ENCODE assay signal across 15 mouse cellular contexts in the genomic region with DNA sequence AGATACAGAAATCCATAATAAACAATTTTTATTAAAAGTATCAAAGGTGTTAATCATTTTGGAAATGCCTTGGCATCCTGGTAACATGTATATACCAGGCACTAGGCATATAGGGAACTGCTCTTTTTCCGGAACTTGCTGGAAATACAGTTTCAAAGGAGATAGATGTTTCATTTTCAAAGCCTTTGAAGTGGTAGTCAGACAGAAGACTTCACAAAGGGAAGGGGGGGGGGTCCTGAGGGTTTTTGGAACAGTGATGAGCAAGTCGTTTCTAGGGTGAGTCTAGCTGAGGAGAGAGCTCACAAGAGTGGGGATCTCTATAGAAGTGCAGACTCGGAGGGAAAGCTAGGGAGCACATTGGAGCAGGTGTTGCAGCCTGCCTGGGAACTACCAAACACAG.
"Had no signal": no experiment of that assay in that cellular context is flagged by ENCODE, and none has a peak within 500 bp of the region (broad histone marks: within the 10 kb centered on the region; RNA-seq: fewer than 3 reads in every experiment).

No protein-coding gene starts in this region.

- ATAC-seq: liver, postnatal 0 days; lung, postnatal 0 days; midbrain, embryonic 16.5 days had no signal

- H3K27me3 ChIP-seq: liver, embryonic 13.5 days; liver, embryonic 15.5 days; lung, embryonic 15.5 days; neural tube, embryonic 12.5 days had no signal

- H3K36me3 ChIP-seq: liver, embryonic 13.5 days; liver, embryonic 15.5 days; lung, embryonic 15.5 days; midbrain, embryonic 10.5 days; midbrain, embryonic 12.5 days; neural tube, embryonic 12.5 days had no signal

- H3K4me3 ChIP-seq: liver, embryonic 13.5 days; liver, embryonic 15.5 days; lung, embryonic 15.5 days; midbrain, embryonic 10.5 days; midbrain, embryonic 12.5 days; myocyte; neural tube, embryonic 12.5 days had no signal

- H3K4me2 ChIP-seq: liver, embryonic 13.5 days; liver, embryonic 15.5 days; lung, embryonic 15.5 days; midbrain, embryonic 12.5 days; neural tube, embryonic 12.5 days had no signal

- DNase-seq: liver, embryonic 13.5 days; liver, postnatal 0 days; lung, adult 2 months; lung, postnatal 4 days; midbrain, embryonic 14.5 days; right cerebral cortex, postnatal 14 days; thymus, adult 2 months had no signal

- H3K9me3 ChIP-seq: liver, embryonic 13.5 days; liver, embryonic 15.5 days; lung, embryonic 15.5 days had no signal

- H3K4me1 ChIP-seq: lung, embryonic 15.5 days; midbrain, embryonic 12.5 days; neural tube, embryonic 12.5 days had no signal

- H3K9ac ChIP-seq: liver, embryonic 13.5 days; liver, embryonic 15.5 days; liver, postnatal 0 days; lung, embryonic 15.5 days; midbrain, embryonic 12.5 days; neural tube, embryonic 12.5 days had no signal

- H3K27ac ChIP-seq: liver, embryonic 13.5 days; liver, embryonic 15.5 days; lung, embryonic 15.5 days; midbrain, embryonic 10.5 days; midbrain, embryonic 12.5 days; neural tube, embryonic 12.5 days had no signal
